Mouse (Mus musculus) embryonic facial prominence, embryonic 11.5 days (tissue): ENCODE data around the gene Ero1lb. TPM values are rescaled to one million over a fixed set of nuclear protein-coding genes. Genes with fewer than 3 reads are reported as not detected.

Experiments
- polyA plus RNA-seq: library from polyadenylated mRNA; unstranded; fragments of >200 nt; fragmentation: Nextera tagmentation; extraction: Ambion mirVana; gene quantifications from 2 replicates; pipeline ENCODE4 v1.2.1, GENCODE M21; 2014

Ero1lb gene
- polyA plus RNA-seq, 1 experiment from 2014 or later = 7.8 TPM

Other genes starting within 250 kb of the Ero1lb start
- 4.2 and 10.5 TPM in 2 replicates for gene Actn2, start 225.1 kb upstream of the Ero1lb start, polyA plus RNA-seq
- 38.6 and 38.9 TPM in 2 replicates for gene Heatr1, start 170.8 kb upstream of the Ero1lb start, polyA plus RNA-seq
- gene Lgals8, start 100.9 kb upstream of the Ero1lb start, polyA plus RNA-seq = 11.4 and 11.9 TPM in 2 replicates
- 3.1 TPM in 2 replicates for gene Edaradd, start 45.4 kb upstream of the Ero1lb start, polyA plus RNA-seq
- 0.88 TPM in 1 of 2 replicates, not detected in the other for gene Prl2c3, start 234.2 kb downstream of the Ero1lb start, polyA plus RNA-seq